Mouse (Mus musculus) erythroblast, embryonic 14.5 days (primary cell): ENCODE results near the gene Zfpm1.

Experiments
- GATA1 ChIP-seq: IDR thresholded peaks from 2 replicates; pipeline ENCODE4 v1.6.1; 2012; ENCODE audit warnings: low read length, inconsistent platforms, mixed read lengths
- TAL1 ChIP-seq: IDR thresholded peaks from 3 replicates; pipeline ENCODE4 v1.6.1; 2012; ENCODE audit warnings: low read length, inconsistent platforms, mixed read lengths

GRCm38 (mm10) chr8:122294273-122294683 is 12.3 kb downstream of the Zfpm1 start:
- TF ChIP-seq GATA1 (no peak), TAL1 (no peak)
